Mouse (Mus musculus) heart, postnatal 14 days (tissue): Measurements from ENCODE around the gene T2. TPM values are rescaled to one million over a fixed set of nuclear protein-coding genes. Genes with fewer than 3 reads are reported as not detected.

Experiments used
- DNase-seq, 2 experiments: peaks; one replicate each; pipeline ENCODE4 v3.0.0; 2021 to 2022
- intact Hi-C: fragments of 180-260 bp; cut with DNase I; formaldehyde crosslinking; loops from one replicate; pipeline ENCODE4 v1.15.1; 2025
- total RNA-seq, 2 experiments: library from RNA; stranded (reverse); gene quantifications; 2 replicates each; pipeline ENCODE4 v1.2.3; 2021

T2 gene
- total RNA-seq, 2 experiments from 2014 or later = 0.26 to 0.27 TPM

GRCm38 (mm10) chr17:8408589-8409295 lies 53.0 kb downstream of the T2 start:
- DNase-seq = no peak
- intact Hi-C loops = no loop called here

GRCm38 (mm10) chr17:8410330-8410729 lies 54.5 kb downstream of the T2 start:
- no peak for DNase-seq
- intact Hi-C loops = no loop called here

GRCm38 (mm10) chr17:8413656-8414055 lies 57.9 kb downstream of the T2 start:
- no peak for DNase-seq
- intact Hi-C loops = no loop called here

- DNase-seq = peak in 1 of 2 experiments; percentile 16
- intact Hi-C loops = no loop called here
These were observed 59.7 kb downstream of the T2 start for GRCm38 (mm10) chr17:8415533-8415932.

- intact Hi-C loops = no loop called here
- peak; percentile 20 to 62 for DNase-seq
These were observed 61.1 kb downstream of the T2 start for GRCm38 (mm10) chr17:8416865-8417264.

- DNase-seq = no peak
- intact Hi-C loops = no loop called here
These were observed 64.9 kb downstream of the T2 start for GRCm38 (mm10) chr17:8420739-8421138.

- DNase-seq = no peak
- intact Hi-C loops = no loop called here
These were observed 65.7 kb downstream of the T2 start for GRCm38 (mm10) chr17:8421517-8421916.

- DNase-seq = peak in 1 of 2 experiments; percentile 52
- intact Hi-C loops = no loop called here
These were observed 67.5 kb downstream of the T2 start for GRCm38 (mm10) chr17:8423283-8423682.

- no peak for DNase-seq
- intact Hi-C loops = no loop called here
These were observed 73.6 kb downstream of the T2 start for GRCm38 (mm10) chr17:8429436-8429835.

GRCm38 (mm10) chr17:8429896-8430295 lies 74.1 kb downstream of the T2 start:
- intact Hi-C loops = no loop called here
- DNase-seq = no peak

GRCm38 (mm10) chr17:8432179-8432800 lies 76.5 kb downstream of the T2 start:
- no peak for DNase-seq
- intact Hi-C loops = no loop called here

- intact Hi-C loops = no loop called here
- DNase-seq = no peak
These were observed 77.6 kb downstream of the T2 start for GRCm38 (mm10) chr17:8433121-8433977.

- intact Hi-C loops = no loop called here
- no peak for DNase-seq
These were observed 78.5 kb downstream of the T2 start, which contains the start of gene T for GRCm38 (mm10) chr17:8433978-8434960. T (plus strand) TSS chr17:8434423.

GRCm38 (mm10) chr17:8436184-8436583 lies 80.4 kb downstream of the T2 start:
- intact Hi-C loops = no loop called here
- no peak for DNase-seq

- no peak for DNase-seq
- intact Hi-C loops = no loop called here
These were observed 88.3 kb downstream of the T2 start for GRCm38 (mm10) chr17:8444062-8444461.

GRCm38 (mm10) chr17:8447676-8448192 lies 91.9 kb downstream of the T2 start:
- no peak for DNase-seq
- intact Hi-C loops = no loop called here

- intact Hi-C loops = no loop called here
- DNase-seq = no peak
These were observed 92.5 kb downstream of the T2 start for GRCm38 (mm10) chr17:8448324-8448723.

- DNase-seq = no peak
- intact Hi-C loops = no loop called here
These were observed 99.4 kb downstream of the T2 start for GRCm38 (mm10) chr17:8455196-8455595.

- DNase-seq = no peak
- intact Hi-C loops = no loop called here
These were observed 99.8 kb downstream of the T2 start for GRCm38 (mm10) chr17:8455601-8456000.
